Mouse (Mus musculus): ENCODE results near the gene Inpp5a.

DNA sequence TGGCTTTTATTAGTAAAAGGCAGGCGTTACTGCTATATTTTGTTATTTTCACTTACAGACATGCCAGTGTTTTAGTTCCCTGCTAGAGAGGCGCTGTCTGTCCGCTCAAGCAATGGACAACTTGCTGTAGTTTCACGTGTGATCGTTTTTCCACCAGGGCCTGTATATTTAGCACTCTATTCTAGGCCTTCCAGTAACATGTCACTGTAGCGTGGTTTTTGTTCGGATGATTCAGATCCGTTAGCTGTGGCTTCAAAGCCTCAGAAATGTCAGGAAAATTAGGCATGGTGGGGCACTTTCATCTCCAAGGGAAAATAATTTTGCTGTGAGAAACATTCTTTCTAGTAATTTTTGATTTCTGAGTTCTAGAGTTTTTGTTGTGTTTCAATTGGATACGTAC lies 2.0 kb downstream of the Inpp5a start:
- no peak for TF ChIP-seq POLR2A (IDR thresholded peaks at IDR 0.05; ENCODE audit: low read depth, low read length)
- no peak for TF ChIP-seq CTCF (conservative IDR thresholded peaks at IDR 0.05; ENCODE audit: insufficient read depth, insufficient read length, low read depth, low read length)
